Mouse (Mus musculus) heart, embryonic 15.5 days (tissue): ENCODE data around the gene Med27. TPM values are rescaled to one million over a fixed set of nuclear protein-coding genes. Genes with fewer than 3 reads are reported as not detected.

ENCODE experiments used
- ATAC-seq: fragments of 200-750 bp; cut with Nextera tagmentation; replicated peaks from 2 replicates; pipeline ENCODE4 v1.8.0; 2017; ENCODE audit warnings: low read depth, moderate TSS enrichment; ENCODE audit not compliant: insufficient number of reproducible peaks, insufficient read depth, low FRiP score
- H3K27ac ChIP-seq: fragments of 300-500 bp; sonication (generic); 2 replicates; pipeline ENCODE4 v1.5.1; 2015; ENCODE audit warnings: mild to moderate bottlenecking, inconsistent platforms
- H3K27me3 ChIP-seq: fragments of 300-500 bp; sonication (generic); 2 replicates; pipeline ENCODE4 v1.6.1; 2015; ENCODE audit warnings: inconsistent platforms
- H3K36me3 ChIP-seq: fragments of 300-500 bp; sonication (generic); 2 replicates; pipeline ENCODE4 v1.6.1; 2015; ENCODE audit warnings: mild to moderate bottlenecking, inconsistent platforms
- H3K4me1 ChIP-seq: fragments of 300-500 bp; sonication (generic); replicated peaks from 2 replicates; pipeline ENCODE4 v1.6.1; 2015; ENCODE audit warnings: inconsistent platforms
- H3K4me2 ChIP-seq: fragments of 300-500 bp; sonication (generic); 2 replicates; pipeline ENCODE4 v1.6.1; 2015; ENCODE audit warnings: inconsistent platforms, mild to moderate bottlenecking, moderate library complexity
- H3K4me3 ChIP-seq: fragments of 300-500 bp; sonication (generic); 2 replicates; pipeline ENCODE4 v1.5.1; 2015; ENCODE audit warnings: mild to moderate bottlenecking, inconsistent platforms
- H3K9ac ChIP-seq: fragments of 300-500 bp; sonication (generic); 2 replicates; pipeline ENCODE4 v1.6.1; 2015; ENCODE audit warnings: mild to moderate bottlenecking, inconsistent platforms
- H3K9me3 ChIP-seq: fragments of 300-500 bp; sonication (generic); replicated peaks from 2 replicates; pipeline ENCODE4 v1.6.1; 2016; ENCODE audit warnings: inconsistent platforms
- WGBS: fragments of 180-500 bp; shearing (Covaris S2); methylation state at CpG from one replicate; pipeline ENCODE4 v1.1.7; 2015; ENCODE audit warnings: mixed read lengths; 5-methylcytosine and 5-hydroxymethylcytosine counted together
- polyA plus RNA-seq: library from polyadenylated mRNA; unstranded; fragments of >200 nt; fragmentation: Nextera tagmentation; extraction: Ambion mirVana; gene quantifications from 2 replicates; pipeline ENCODE4 v1.2.1, GENCODE M21; 2015

Gene Med27
- polyA plus RNA-seq, 1 experiment from 2014 or later: 26.9 TPM

GRCm38 (mm10) chr2:29437111-29437510 is 90.5 kb downstream of the Med27 start:
- no peaks in the 10 kb centered on the region for H3K9me3 ChIP-seq
- no peak for ATAC-seq
- no peak overlapping the region for H3K27ac ChIP-seq
- H3K4me2 ChIP-seq: no peak overlapping the region
- H3K9ac ChIP-seq: no peak overlapping the region
- 63% methylated on average over 5 of the region's 5 CpGs for WGBS
- no peaks in the 10 kb centered on the region for H3K27me3 ChIP-seq
- no peak overlapping the region for H3K4me3 ChIP-seq
- peaks cover 37% of the 10 kb centered on the region for H3K4me1 ChIP-seq
- H3K36me3 ChIP-seq: no peaks in the 10 kb centered on the region

GRCm38 (mm10) chr2:29437861-29438529 is 91.4 kb downstream of the Med27 start:
- Histone ChIP-seq H3K27ac (no peak overlapping the region), H3K4me2 (no peak overlapping the region), H3K4me3 (no peak overlapping the region), H3K27me3 (no peaks in the 10 kb centered on the region), H3K9ac (no peak overlapping the region), H3K4me1 (peaks cover 30% of the 10 kb centered on the region), H3K36me3 (no peaks in the 10 kb centered on the region), H3K9me3 (no peaks in the 10 kb centered on the region)
- WGBS: 85% methylated on average over 4 of the region's 4 CpGs
- ATAC-seq: no peak

- no peak overlapping the region for H3K27ac ChIP-seq
- no peak overlapping the region for H3K4me2 ChIP-seq
- H3K9me3 ChIP-seq: no peaks in the 10 kb centered on the region
- no peak overlapping the region for H3K4me3 ChIP-seq
- H3K36me3 ChIP-seq: no peaks in the 10 kb centered on the region
- no peaks in the 10 kb centered on the region for H3K27me3 ChIP-seq
- ATAC-seq: no peak
- H3K9ac ChIP-seq: no peak overlapping the region
- WGBS: 58% methylated on average over 5 of the region's 5 CpGs
- peaks cover 30% of the 10 kb centered on the region for H3K4me1 ChIP-seq
These were observed 91.9 kb downstream of the Med27 start for GRCm38 (mm10) chr2:29438530-29438862.

- peaks cover 32% of the 10 kb centered on the region for H3K4me1 ChIP-seq
- H3K9ac ChIP-seq: no peak overlapping the region
- 47% methylated on average over 1 of the region's 1 CpGs for whole genome bisulfite sequencing
- H3K4me3 ChIP-seq: no peak overlapping the region
- no peak overlapping the region for H3K4me2 ChIP-seq
- no peak for ATAC-seq
- H3K9me3 ChIP-seq: no peaks in the 10 kb centered on the region
- H3K36me3 ChIP-seq: no peaks in the 10 kb centered on the region
- H3K27me3 ChIP-seq: no peaks in the 10 kb centered on the region
- H3K27ac ChIP-seq: no peak overlapping the region
These were observed 92.4 kb downstream of the Med27 start for GRCm38 (mm10) chr2:29438986-29439385.

GRCm38 (mm10) chr2:29439396-29439795 is 92.8 kb downstream of the Med27 start:
- Histone ChIP-seq H3K4me1 (peaks cover 32% of the 10 kb centered on the region), H3K4me2 (no peak overlapping the region), H3K27ac (no peak overlapping the region), H3K27me3 (no peaks in the 10 kb centered on the region), H3K4me3 (no peak overlapping the region), H3K9me3 (no peaks in the 10 kb centered on the region), H3K9ac (no peak overlapping the region), H3K36me3 (no peaks in the 10 kb centered on the region)
- 57% methylated on average over 7 of the region's 7 CpGs for WGBS
- ATAC-seq: no peak

- H3K4me3 ChIP-seq: no peak overlapping the region
- H3K4me2 ChIP-seq: no peak overlapping the region
- H3K4me1 ChIP-seq: peaks cover 32% of the 10 kb centered on the region
- H3K27ac ChIP-seq: no peak overlapping the region
- no peaks in the 10 kb centered on the region for H3K9me3 ChIP-seq
- no peaks in the 10 kb centered on the region for H3K27me3 ChIP-seq
- WGBS: 65% methylated on average over 7 of the region's 7 CpGs
- H3K9ac ChIP-seq: no peak overlapping the region
- ATAC-seq: no peak
- no peaks in the 10 kb centered on the region for H3K36me3 ChIP-seq
These were observed 93.4 kb downstream of the Med27 start for GRCm38 (mm10) chr2:29439857-29440502.

GRCm38 (mm10) chr2:29442275-29442674 is 95.7 kb downstream of the Med27 start:
- no peak overlapping the region for H3K27ac ChIP-seq
- no peaks in the 10 kb centered on the region for H3K36me3 ChIP-seq
- H3K9me3 ChIP-seq: no peaks in the 10 kb centered on the region
- peaks cover 21% of the 10 kb centered on the region for H3K4me1 ChIP-seq
- ATAC-seq: no peak
- no peak overlapping the region for H3K9ac ChIP-seq
- no peaks in the 10 kb centered on the region for H3K27me3 ChIP-seq
- H3K4me2 ChIP-seq: no peak overlapping the region
- H3K4me3 ChIP-seq: no peak overlapping the region

GRCm38 (mm10) chr2:29443626-29444217 is 97.1 kb downstream of the Med27 start:
- H3K4me3 ChIP-seq: no peak overlapping the region
- ATAC-seq: no peak
- no peaks in the 10 kb centered on the region for H3K27me3 ChIP-seq
- 84% methylated on average over 2 of the region's 2 CpGs for WGBS
- H3K4me2 ChIP-seq: no peak overlapping the region
- no peak overlapping the region for H3K27ac ChIP-seq
- H3K9me3 ChIP-seq: no peaks in the 10 kb centered on the region
- peaks cover 15% of the 10 kb centered on the region for H3K4me1 ChIP-seq
- no peaks in the 10 kb centered on the region for H3K36me3 ChIP-seq
- no peak overlapping the region for H3K9ac ChIP-seq

GRCm38 (mm10) chr2:29448476-29449002 is 101.9 kb downstream of the Med27 start:
- H3K4me2 ChIP-seq: no peak overlapping the region
- H3K4me3 ChIP-seq: no peak overlapping the region
- 73% methylated on average over 7 of the region's 7 CpGs for WGBS
- no peaks in the 10 kb centered on the region for H3K36me3 ChIP-seq
- H3K27ac ChIP-seq: no peak overlapping the region
- H3K27me3 ChIP-seq: no peaks in the 10 kb centered on the region
- no peak overlapping the region for H3K9ac ChIP-seq
- no peaks in the 10 kb centered on the region for H3K9me3 ChIP-seq
- H3K4me1 ChIP-seq: peaks cover 6% of the 10 kb centered on the region; the same call in 1 of the 2 replicates
- ATAC-seq: no peak

GRCm38 (mm10) chr2:29451368-29451999 is 104.9 kb downstream of the Med27 start:
- Histone ChIP-seq H3K4me2 (no peak overlapping the region), H3K4me1 (peaks cover 9% of the 10 kb centered on the region; the same call in 1 of the 2 replicates), H3K27ac (no peak overlapping the region), H3K9ac (no peak overlapping the region), H3K27me3 (no peaks in the 10 kb centered on the region), H3K9me3 (no peaks in the 10 kb centered on the region), H3K4me3 (no peak overlapping the region), H3K36me3 (no peaks in the 10 kb centered on the region)
- WGBS: 75% methylated on average over 14 of the region's 14 CpGs
- ATAC-seq: no peak

- H3K9me3 ChIP-seq: no peaks in the 10 kb centered on the region
- no peak overlapping the region for H3K4me2 ChIP-seq
- H3K4me1 ChIP-seq: peaks cover 7% of the 10 kb centered on the region; the same call in 1 of the 2 replicates
- no peak overlapping the region for H3K27ac ChIP-seq
- no peaks in the 10 kb centered on the region for H3K36me3 ChIP-seq
- H3K27me3 ChIP-seq: no peaks in the 10 kb centered on the region
- ATAC-seq: no peak
- H3K4me3 ChIP-seq: no peak overlapping the region
- no peak overlapping the region for H3K9ac ChIP-seq
- 73% methylated on average over 4 of the region's 4 CpGs for whole genome bisulfite sequencing
These were observed 106.8 kb downstream of the Med27 start for GRCm38 (mm10) chr2:29453376-29453775.
